Mouse (Mus musculus): ENCODE measurements at regions not wholly inside any gene's neighbourhood (a gene's known extent, or its start where the extent isn't known, plus 50 kb on each side); places are given as distances from the start of the nearest gene placed in this dataset.

- peak; percentile 1 to 8 for DNase-seq (ENCODE audit: low spot score in 2 of 2)
Observed at GRCm38 (mm10) chrX:14505102-14505501, 294.2 kb downstream of the H2al1n start.
